Mouse (Mus musculus): ENCODE measurements around the gene Sipa1l3.

Gene Sipa1l3

DNA sequence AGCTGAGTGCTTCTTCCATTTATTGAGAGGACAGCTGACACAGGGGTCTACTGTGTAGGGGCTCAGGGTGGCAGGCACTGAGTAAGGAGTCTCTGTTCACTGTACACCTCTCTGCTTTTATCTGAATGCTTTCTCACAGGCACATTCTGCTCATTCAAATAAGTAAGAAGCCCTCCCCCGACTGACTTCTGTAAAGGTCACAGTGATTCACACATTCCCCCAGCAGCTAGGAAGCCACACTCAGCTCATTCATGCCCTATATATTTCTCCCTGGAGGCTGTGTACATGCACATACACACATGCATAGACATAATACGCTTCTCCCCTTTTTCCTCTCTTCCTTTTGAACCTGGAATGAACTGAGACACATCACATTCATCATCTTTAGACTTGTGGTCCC, 74.4 kb downstream of the Sipa1l3 start:
- no peak for DNase-seq (ENCODE audit: low spot score in 2 of 2)

DNA sequence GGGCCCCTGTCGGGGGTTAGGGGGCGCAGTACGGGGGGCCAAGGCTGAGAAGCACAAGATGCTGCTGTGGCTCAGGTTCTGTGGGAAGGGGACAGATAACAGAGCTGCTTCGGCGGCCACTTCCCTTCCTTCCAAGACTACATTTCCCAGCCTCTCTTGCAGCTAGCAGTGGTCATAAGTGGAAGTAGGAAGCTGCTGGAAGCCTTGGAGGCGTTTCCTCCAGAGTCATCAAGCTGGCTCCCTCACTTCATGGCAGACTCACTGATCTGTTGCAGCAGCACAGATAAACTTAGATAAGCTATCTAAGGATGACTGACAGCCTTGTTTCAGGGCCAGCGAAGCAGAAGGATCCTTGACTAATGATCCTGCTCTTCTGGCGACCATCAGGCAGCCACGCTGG, 76.6 kb downstream of the Sipa1l3 start:
- DNase-seq (ENCODE audit: low spot score in 2 of 2) = no peak

DNA sequence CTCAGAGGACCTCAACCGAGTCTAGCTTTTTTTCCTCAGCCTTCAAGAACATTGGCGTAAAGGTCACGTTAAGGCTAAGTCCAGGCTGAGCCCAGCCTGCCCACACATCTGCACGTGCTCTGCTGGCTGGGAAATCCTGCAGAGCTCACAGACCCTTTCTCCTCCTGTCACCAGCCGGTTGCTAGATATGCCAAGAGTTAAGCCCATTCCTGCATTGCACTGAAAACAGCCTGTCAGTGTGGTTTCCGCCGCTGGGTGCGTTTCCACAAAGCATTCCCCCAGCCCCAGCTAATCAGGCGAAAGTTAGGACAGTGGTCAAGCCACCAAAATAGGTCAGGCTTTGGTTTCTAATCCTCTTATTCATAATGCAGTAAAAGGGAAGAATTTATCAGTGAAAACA, 77.3 kb downstream of the Sipa1l3 start:
- no peak for DNase-seq (ENCODE audit: low spot score in 2 of 2)

DNA sequence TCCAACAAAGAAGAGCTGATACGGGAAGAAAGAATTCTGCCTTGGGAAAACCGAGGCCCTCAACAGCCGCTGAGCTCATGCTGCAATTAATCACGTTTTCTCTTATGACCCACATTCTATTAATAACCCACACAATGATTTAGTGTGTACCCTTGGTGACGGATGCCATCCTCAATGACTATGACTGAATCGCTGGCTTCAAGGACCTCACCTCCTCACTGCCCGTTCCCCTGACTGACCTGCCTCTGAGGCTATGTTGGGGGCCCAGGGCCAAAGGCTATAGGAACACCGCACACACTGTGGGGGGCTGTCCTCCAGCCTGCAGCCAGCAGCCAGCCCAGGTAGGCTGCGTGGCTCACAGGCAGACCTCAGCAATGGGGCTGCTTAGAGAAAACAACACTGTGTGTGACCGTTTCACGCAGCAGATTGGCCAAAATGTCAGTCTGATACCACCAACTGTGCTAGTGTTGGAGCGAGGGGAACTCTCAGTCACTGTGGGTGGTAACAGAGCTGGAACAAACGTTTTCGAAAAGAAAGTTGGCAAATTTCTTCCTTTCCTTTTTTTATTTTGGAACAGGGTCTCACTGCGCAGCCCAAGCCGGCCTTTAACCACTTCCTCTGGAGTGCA, 79.7 kb downstream of the Sipa1l3 start:
- no peak for DNase-seq (ENCODE audit: low spot score in 2 of 2)

DNA sequence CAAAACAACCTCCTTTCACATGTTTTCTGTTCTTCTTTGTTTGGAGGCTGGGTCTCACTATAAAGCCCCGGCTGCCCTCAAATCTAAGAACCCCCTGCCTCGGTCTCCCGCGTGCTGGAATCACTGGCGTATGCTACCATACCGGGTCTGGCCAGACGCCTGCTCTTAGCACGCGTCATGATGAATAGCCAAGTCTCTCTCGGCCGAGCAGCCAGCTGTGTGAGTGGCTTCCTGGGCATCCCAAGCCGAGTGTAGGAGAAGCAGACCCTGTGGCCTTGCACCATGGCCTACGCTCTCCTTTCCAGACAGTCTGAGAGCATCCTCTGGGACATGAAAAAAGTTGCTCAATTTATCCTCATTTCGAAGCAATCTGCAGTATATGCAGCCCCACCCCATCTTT, 80.2 kb downstream of the Sipa1l3 start:
- no peak for DNase-seq (ENCODE audit: low spot score in 2 of 2)

DNA sequence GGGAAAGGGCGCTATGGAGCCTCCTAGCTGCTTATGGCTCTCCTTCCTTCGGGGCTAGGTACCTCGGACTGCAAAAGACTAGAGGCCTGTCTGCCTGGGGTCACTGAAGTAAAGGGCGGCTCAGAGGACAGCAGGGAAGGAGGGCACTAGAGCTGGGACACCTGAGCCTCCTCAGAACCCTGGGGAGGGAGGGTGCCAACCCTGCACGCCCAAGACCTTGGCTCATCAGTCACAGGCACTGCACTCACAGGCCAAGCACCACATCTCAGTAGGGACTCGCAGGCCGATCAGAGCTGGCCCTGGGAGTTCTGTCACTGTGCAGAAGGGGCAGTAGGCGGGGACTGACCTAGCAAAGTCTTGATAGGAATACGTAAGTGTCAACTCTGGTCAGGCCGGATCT, 81.4 kb downstream of the Sipa1l3 start:
- DNase-seq (ENCODE audit: low spot score in 2 of 2) = no peak

DNA sequence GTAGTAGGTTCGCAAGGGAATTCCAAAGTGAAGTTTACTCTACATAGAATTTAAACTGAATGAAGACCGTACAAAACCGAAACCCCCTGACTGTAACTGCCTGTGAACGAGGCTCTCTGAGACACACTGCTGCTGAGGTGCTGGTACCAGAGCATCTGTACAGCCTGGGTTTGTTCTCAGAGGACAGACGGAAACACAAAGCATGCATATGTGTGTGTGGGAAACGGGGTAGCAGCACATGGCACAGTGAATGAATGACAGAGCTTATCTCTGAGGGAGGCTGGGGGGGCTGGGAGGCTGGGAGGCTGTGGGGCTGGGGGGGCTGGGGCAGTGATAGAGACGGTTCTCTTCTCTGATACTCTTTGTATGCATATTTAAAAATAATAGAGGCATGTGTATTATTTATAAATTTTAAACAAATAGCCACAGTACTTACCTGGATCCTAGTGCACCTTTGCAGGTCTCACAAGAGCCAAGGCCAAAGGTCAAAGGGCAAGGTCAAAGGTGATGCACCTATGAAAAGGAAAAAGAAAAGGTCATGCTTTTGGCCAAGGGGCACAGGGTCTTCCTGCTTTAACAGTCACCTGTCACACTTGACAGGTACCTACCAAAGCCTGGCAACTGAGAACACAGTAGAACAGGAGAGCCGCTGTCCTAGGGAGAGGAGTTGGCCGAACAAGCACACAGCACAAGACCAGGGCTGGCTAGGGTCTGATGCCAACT, 84.0 kb downstream of the Sipa1l3 start:
- DNase-seq (ENCODE audit: low spot score in 2 of 2) = no peak

DNA sequence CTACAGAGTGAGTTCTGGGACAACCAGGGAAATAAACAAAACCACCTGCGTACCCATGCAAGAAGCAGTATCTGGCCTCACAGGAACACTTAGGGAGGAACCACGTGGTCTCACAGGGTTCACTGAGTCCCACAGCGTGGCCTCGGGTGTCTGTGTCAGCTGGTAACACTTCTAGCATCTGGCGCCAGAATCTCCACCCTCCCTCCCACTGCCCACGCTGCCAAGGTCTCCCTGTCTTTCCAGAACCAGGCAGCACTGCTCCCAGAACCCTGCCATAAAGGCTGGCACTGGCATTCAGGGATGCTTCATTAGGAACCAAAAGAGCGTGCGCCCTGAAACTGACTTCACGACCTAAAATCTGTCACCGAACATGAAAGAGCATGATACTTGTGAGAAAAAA, 84.7 kb downstream of the Sipa1l3 start:
- no peak for DNase-seq (ENCODE audit: low spot score in 2 of 2)

DNA sequence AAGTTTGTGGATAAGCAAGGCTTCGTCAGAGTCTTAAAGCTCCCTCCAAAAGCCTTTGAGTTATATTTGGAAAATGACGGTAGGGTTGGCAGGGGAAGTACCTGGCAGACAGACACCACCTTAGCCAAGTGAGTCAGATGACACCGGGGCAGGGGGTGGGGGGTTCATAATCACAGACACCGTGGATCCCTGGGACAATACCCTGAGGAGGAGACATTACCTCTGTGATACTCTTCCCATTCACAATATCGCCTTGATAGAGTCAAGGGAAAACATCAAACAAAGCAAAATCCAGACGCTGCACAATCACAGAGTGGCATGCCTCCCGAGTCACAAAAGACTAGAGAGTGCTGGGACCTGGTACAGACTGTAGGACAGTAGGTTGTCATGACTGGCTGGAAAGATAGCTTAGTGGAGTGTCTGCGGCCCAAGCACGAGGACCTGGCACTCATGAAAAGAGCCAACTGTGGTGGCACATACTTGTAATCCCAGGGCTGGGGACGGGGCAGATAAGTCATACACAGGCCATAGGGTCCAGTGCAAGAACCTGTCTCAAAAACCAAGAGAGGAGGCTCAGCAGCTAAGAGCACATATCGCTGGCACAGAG, 85.4 kb downstream of the Sipa1l3 start:
- DNase-seq (ENCODE audit: low spot score in 2 of 2) = no peak

DNA sequence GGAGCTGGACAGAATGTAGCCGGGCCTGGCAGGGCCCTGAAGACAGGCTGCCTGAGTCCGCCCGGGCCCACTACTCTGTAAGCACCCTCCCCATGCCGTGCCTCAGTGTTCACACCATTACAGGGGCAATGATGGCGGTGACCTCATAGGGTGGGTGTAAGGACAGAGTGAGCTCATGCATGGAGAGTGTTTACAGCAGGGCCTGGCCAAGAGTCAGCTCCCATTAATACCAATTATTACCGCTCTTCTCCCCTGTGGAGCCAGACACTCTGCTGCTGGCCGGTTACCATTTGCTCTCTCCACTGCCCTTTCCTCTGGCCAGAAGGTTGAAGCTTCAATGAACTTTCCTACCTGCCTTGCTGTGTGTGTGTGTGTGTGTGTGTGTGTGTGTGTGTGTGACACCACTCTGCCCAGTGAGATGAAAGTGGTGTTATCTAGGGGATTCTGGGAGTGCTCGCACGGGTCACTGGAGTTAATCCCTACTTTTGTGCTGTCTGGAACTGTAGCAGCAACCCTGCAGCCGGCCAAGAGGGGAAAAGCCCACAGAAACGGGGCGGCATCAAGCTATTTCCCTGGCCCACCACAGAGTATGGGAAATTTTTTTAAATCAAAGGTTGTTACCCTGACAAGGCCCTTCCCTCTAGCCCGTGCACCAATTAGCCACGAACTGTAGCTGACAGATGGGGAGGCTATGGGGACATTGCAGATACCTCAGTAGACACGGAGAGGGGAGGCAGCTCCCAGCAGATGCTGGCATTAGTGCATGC, 86.1 kb downstream of the Sipa1l3 start:
- no peak for DNase-seq (ENCODE audit: low spot score in 2 of 2)

DNA sequence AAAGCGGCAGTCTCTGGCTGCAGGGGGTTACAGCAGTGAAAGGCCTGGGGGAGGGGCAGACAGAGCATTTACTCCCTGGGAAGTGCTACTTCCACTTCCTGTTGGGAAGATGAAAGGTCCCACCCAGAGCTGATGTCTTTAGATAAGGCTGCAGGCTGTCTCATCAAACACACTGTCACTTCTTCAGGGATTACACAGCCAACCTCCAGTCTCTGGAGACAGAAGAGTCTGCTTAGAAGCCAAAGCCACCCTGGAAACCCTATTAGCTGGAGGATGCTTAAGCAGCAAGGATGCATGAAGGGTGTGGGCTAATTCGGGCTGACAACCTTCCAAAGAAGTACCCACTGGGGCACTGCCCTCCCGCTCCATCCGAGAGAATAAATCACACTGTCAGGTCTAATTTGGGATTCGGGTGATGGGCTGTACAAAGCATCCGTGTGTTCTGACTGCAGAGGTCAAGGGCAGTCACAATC, 87.7 kb downstream of the Sipa1l3 start:
- no peak for DNase-seq (ENCODE audit: low spot score in 2 of 2)

DNA sequence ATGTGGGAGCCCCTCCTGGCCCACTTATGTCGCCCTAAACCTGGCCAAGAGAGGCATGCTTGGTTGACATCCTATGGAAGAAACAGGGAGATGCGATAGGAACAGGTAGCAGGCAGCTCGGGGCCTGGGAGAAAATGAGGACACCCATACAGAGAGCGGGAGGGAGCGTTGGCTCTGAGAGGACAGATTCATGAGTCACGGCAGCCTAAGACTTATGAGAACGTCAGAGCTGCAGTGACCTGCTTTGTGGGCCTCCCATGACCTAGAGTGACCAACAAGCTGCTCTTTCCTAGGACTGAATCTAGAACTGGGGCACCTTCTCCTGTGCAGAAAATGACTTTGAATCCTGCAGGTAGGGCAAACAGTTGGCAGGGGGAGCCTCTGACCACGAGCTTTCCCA, 92.4 kb downstream of the Sipa1l3 start:
- no peak for DNase-seq (ENCODE audit: low spot score in 2 of 2)

DNA sequence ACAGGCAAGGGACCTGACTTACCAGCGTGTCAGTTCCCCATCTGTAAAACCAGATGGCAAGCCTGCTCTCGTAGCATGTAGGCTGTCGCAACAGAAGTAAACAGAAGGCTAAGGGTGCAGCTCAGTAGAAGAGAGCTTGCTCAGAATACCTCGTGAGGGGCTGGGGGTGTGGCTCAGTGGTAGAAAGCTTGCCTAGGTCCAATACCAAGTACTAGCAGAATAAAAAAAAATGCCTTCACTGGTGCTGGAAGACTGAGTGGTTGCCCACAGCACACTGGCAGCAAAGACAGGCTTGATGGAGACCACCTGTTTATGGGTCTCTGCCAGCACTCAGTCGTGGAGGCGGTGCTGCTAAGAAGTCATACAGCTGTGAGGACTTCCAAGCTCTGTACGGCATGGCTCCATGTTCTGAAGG, 93.0 kb downstream of the Sipa1l3 start:
- no peak for DNase-seq (ENCODE audit: low spot score in 2 of 2)

DNA sequence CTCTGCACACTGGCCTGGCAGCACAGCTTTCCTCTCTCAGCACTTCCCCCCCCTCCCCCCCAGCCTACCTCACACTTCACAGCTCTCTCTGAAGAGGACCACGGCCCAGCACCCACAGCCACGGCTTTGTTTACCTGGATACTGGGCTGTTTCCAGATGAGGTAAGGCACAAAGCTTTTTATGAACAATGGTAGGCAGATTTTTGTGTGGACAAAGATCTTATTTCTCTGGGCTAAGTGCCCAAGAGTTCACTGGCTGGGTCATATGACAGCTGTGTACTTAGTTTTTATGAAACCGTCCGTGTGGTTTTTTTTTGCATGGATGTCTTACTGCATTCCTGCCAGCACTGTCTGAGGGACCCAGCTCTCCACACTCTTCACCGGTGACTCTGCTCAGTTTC, 93.8 kb downstream of the Sipa1l3 start:
- no peak for DNase-seq (ENCODE audit: low spot score in 2 of 2)

DNA sequence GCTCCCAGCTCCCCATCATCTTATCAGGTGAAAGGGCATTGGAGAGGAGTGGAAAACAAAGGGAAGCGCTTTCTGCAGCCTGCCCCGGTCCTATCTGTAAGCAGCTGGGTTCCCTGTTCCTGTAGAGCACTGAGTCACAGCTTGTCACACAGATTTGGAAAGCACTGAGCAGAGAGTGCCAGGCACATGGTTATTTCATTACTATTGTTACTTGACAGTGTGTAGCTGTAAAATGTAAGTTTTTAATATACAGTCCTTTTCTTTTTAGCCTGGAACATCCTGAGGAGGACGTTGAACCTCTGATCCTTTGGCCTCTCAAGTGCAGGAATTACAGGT, 96.6 kb downstream of the Sipa1l3 start:
- no peak for DNase-seq (ENCODE audit: low spot score in 2 of 2)

DNA sequence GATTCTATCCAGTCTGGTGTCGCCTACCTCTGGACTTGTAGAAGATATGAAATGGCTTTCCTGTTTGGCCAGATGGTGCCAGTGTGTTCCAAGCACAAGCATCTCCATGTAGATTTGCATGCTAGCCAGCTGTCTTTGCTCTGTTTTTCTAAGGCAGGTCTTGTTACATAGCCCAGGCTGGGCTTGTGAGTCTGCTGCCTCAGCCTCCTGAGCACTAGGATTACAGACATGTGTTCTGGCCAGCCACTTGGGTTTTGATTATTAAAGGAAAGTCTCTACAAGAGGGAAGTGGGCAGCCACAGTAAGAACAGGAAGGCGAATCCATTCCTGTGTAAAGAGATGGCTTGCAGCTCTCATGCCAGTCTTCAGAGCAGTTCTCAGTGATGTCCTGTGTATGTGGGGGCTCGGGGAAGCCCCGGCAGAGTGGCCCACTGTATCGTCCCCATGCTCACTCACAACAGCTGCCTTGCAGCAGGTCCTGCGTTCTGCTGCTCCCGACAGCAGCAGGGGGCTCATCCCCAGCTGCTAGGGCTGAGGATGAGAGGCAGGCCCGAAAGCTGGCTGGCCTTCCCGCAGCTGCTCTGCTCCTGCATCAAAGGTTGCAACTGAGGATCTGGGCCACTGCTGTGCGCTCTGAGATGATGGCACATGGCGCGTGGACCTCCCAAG, 97.1 kb downstream of the Sipa1l3 start:
- DNase-seq (ENCODE audit: low spot score in 2 of 2) = no peak

DNA sequence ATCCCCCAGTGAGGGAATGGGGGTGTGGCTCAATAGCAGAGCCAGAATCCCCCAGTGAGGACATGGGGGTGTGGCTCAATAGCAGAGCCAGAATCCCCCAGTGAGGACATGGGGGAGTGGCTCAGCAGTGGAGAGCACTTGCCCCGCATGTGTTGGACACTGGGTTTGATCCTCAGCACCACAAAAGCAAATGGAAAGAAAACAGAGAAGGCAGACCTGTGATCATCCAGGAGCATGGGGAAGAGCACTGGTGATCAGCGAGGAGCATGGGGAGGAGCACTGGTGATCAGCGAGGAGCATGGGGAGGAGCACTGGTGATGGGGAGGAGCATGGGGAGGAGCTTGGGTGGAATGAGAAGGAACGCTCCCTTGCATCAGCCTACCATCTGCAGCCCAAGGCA, 98.6 kb downstream of the Sipa1l3 start:
- no peak for DNase-seq (ENCODE audit: low spot score in 2 of 2)

DNA sequence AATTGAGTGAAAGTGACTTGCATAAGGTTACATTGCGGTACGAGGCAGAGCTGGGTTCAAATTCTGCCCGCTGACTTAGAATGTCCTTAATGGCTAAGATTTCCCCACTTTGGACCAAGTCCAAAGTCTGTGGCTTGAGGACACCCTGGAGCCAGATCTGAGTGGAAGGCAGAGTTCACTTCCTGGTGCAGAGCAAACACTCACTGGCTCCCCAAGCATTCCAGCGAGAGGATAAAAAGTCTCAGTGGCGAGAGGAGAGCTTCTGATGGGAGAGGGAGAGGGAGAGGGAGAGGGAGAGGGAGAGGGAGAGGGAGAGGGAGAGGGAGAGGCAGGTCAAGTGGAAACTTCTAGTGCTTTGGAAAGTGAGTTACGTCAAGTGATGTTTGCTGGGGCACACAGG, 100.2 kb downstream of the Sipa1l3 start:
- no peak for DNase-seq (ENCODE audit: low spot score in 2 of 2)

DNA sequence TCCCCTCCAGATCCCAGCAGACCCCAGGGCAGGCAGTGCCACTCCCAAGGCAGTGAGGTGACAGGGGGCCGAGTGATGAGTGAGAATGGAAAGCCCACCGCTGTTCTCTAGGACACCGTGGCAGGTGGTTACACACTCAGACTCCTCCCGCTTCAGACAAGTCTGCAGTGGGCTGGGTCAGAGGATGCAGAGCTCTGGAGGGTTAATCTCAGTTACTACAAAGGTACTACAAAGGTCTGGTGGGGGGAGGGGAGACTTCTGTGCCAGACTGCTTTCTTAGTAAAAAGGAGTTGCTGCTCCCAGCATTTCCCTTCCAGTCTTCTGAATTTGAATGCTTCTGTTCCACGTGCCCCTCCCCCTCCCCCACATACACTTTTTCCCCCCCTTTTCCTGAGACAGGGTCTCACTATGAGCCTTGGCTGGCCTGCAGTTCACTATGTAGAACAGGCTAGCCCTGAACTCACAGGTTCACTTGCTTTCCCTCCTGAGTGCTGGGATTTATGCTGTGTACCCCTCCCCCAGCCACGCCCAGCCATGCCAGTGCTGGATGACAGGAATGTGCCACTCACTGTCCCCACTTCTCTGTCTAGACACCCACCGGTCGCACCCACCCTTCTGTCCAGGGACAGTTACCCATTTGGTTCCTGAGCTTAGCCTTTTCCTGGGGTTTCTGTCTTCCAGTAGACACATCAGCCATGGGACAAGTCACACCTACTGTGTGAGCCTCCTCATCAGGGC, 100.9 kb downstream of the Sipa1l3 start:
- no peak for DNase-seq (ENCODE audit: low spot score in 2 of 2)

DNA sequence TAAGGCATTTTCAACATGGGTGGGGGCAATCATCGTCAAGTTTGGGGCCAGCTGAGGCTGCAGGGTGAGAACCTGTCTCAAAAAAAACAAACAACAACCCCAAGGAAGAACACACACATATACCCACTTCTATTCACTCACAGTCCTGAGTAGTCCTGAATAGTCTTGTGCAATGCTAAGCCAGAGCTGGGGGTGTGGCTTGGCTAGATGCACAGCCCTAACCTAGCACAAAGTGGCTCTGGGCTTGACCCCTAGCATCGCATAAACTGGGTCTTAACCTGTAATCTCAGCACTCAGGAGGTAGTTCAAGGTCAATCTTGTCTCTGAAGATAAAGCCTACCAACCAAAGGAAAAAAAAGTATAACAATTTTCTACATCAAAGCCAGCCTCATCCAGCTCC, 101.5 kb downstream of the Sipa1l3 start:
- no peak for DNase-seq (ENCODE audit: low spot score in 2 of 2)

DNA sequence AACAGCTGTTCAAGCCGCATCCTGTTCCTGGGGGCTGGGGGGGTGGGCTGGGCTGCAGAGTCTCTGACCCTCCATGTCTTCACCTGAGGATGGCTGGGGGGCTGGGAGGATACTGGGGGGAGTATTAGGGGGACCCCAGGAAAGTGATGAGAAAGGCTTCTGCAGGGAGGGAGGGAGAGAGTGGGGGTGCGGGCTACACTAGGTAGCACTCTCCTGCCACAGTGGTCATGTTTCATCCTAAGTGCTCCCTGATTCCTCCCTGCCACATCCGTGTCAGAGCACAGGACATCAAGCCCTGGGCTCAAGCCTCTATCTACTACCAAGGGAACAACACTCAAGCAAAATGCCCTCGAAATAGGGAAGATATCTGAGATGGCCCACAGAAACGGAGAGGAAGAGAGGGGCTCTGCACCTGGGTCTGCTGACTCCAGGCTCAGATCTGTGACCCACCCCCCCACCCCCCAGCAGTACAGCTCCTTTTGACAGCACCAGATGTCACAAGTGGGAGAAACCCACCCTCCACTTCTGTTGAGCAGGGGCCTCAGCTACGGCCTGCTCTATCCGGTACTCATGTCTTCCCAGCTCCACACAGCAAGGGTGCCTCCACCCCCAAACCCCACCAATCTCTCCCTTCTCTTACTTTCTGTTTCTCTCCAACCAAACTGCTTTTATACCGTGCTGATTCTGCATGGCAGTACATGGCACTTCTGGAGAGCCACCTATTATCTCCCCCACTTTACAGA, 106.4 kb downstream of the Sipa1l3 start:
- no peak for DNase-seq (ENCODE audit: low spot score in 2 of 2)
